Mouse (Mus musculus): ENCODE results near the gene Tead3.

DNA sequence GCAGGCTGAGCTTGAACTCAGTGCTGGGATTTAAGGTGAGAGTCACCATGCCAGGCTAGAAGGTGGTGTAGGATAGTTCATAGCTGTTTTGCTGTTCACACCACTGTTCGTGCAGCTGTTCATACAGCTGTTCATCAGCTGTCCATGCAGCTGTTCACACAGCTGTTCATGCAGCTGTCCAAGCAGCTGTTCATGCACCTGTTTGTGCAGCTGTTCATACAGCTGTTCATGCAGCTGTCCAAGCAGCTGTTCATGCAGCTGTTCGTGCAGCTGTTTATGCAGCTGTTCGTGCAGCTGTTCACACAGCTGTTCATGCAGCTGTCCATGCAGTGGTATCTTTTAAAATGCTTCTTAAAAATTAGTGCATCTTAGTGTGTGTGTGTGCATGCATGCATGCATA, 37.9 kb upstream of the Tead3 start:
- TF ChIP-seq CTCF (IDR thresholded peaks at IDR 0.05; ENCODE audit: low read depth) (no peak), EP300 (IDR thresholded peaks at IDR 0.05; ENCODE audit: low read depth) (no peak)

Data from liver, embryonic 14.5 days (tissue).